Mouse (Mus musculus) brain, embryonic 14.5 days (tissue): ENCODE data around the gene Gpr155.

ENCODE experiments used
- CTCF ChIP-seq: fragments of 200-500 bp; IDR thresholded peaks from 2 replicates; pipeline ENCODE4 v1.5.1; 2012; ENCODE audit warnings: inconsistent platforms, mild to moderate bottlenecking, moderate library complexity, borderline replicate concordance; ENCODE audit not compliant: insufficient read depth, insufficient read length; ENCODE audit errors: extremely low read depth
- POLR2A ChIP-seq: fragments of 200-500 bp; IDR thresholded peaks from 2 replicates; pipeline ENCODE4 v1.6.1; 2012; ENCODE audit warnings: mild to moderate bottlenecking, inconsistent platforms, borderline replicate concordance; ENCODE audit not compliant: poor library complexity, insufficient read depth, insufficient read length, severe bottlenecking; ENCODE audit errors: extremely low read depth

DNA sequence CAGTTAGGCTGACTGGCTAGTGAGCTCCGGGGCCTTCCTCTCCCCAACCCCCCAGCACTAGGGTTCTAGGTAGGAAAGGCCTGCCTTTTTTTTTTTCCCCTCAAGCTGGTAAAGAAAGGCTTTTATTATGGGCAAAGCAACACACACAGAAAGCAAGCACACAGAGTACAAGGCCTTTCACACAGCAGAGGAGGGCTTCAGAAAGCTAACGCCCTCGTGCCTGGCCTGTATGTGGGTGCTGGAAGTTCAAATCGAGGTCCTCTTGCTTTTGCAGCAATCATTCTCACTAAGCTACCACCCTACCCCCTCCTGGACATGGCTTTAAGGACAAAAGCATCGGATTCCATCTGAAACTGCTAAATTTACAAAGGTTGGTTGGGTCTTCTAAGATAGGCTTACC, 6.7 kb downstream of the Gpr155 start:
- TF ChIP-seq CTCF (no peak), POLR2A (no peak)
